Mouse (Mus musculus) limb, embryonic 12.5 days (tissue): Measurements from ENCODE around the gene Gprin1. TPM values are rescaled to one million over a fixed set of nuclear protein-coding genes. Genes with fewer than 3 reads are reported as not detected.
"Not testable (repeated sequence)": the region's sequence is repeated elsewhere in the genome, so short reads cannot be mapped to it uniquely, and the experiment has no call there.

Experiments
- ATAC-seq: fragments of 200-750 bp; cut with Nextera tagmentation; 2 replicates; pipeline ENCODE4 v1.8.0; 2017; ENCODE audit warnings: low read depth, moderate TSS enrichment; ENCODE audit not compliant: insufficient number of reproducible peaks, insufficient read depth, low FRiP score, low TSS enrichment
- H3K27ac ChIP-seq: fragments of 300-500 bp; sonication (generic); 2 replicates; pipeline ENCODE4 v1.5.1; 2016; ENCODE audit warnings: mild to moderate bottlenecking, moderate library complexity
- H3K27me3 ChIP-seq: fragments of 300-500 bp; sonication (generic); 2 replicates; pipeline ENCODE4 v1.6.1; 2016; ENCODE audit warnings: mild to moderate bottlenecking, moderate library complexity
- H3K36me3 ChIP-seq: fragments of 300-500 bp; sonication (generic); 2 replicates; pipeline ENCODE4 v1.6.1; 2016; ENCODE audit warnings: mild to moderate bottlenecking, moderate library complexity
- H3K4me1 ChIP-seq: fragments of 300-500 bp; sonication (generic); replicated peaks from 2 replicates; pipeline ENCODE4 v1.6.1; 2016
- H3K4me2 ChIP-seq: fragments of 300-500 bp; sonication (generic); 2 replicates; pipeline ENCODE4 v1.6.1; 2016; ENCODE audit warnings: mild to moderate bottlenecking, moderate library complexity
- H3K4me3 ChIP-seq: fragments of 300-500 bp; sonication (generic); replicated peaks from 2 replicates; pipeline ENCODE4 v1.5.1; 2016; ENCODE audit warnings: mild to moderate bottlenecking
- H3K9ac ChIP-seq: fragments of 300-500 bp; sonication (generic); replicated peaks from 2 replicates; pipeline ENCODE4 v1.6.1; 2016; ENCODE audit warnings: mild to moderate bottlenecking, moderate library complexity
- H3K9me3 ChIP-seq: fragments of 300-500 bp; sonication (generic); 2 replicates; pipeline ENCODE4 v1.6.1; 2016; ENCODE audit warnings: mild to moderate bottlenecking, moderate library complexity
- WGBS: fragments of 180-500 bp; shearing (Covaris S2); methylation state at CpG from one replicate; pipeline ENCODE4 v1.1.7; 2016; 5-methylcytosine and 5-hydroxymethylcytosine counted together
- polyA plus RNA-seq: library from polyadenylated mRNA; unstranded; fragments of >200 nt; fragmentation: Nextera tagmentation; extraction: Ambion mirVana; gene quantifications from 2 replicates; pipeline ENCODE4 v1.2.1, GENCODE M21; 2016

Gene Gprin1
- polyA plus RNA-seq, 1 experiment from 2014 or later: 0.45 TPM

- Histone ChIP-seq H3K4me1 (peaks cover 15% of the 10 kb centered on the region), H3K27me3 (peaks cover 58% of the 10 kb centered on the region)
- H3K36me3 ChIP-seq, H3K9me3 ChIP-seq, H3K4me3 ChIP-seq, H3K9ac ChIP-seq, ATAC-seq, H3K27ac ChIP-seq, H3K4me2 ChIP-seq: not testable (repeated sequence)
- WGBS: 61% methylated on average over 2 of the region's 2 CpGs
Observed at GRCm38 (mm10) chr13:54787591-54787990, 37.9 kb upstream of the Gprin1 start.

GRCm38 (mm10) chr13:54783698-54784097 is 34.0 kb upstream of the Gprin1 start, which contains the start of gene Eif4e1b:
Eif4e1b (plus strand) TSS chr13:54783998.
- Histone ChIP-seq H3K9me3 (no peaks in the 10 kb centered on the region), H3K4me3 (no peak within 1 kb of the TSS), H3K27me3 (peaks cover 24% of the 10 kb centered on the region), H3K36me3 (no peaks in the 10 kb centered on the region), H3K4me1 (no peaks in the 10 kb centered on the region), H3K9ac (no peak within 1 kb of the TSS), H3K4me2 (no peak within 1 kb of the TSS), H3K27ac (no peak within 1 kb of the TSS)
- ATAC-seq: no peak
- WGBS: 80% methylated on average over 4 of the region's 4 CpGs

- Histone ChIP-seq H3K9ac (no peak overlapping the region), H3K4me2 (no peak overlapping the region), H3K4me1 (no peaks in the 10 kb centered on the region), H3K27ac (no peak overlapping the region), H3K9me3 (no peaks in the 10 kb centered on the region), H3K27me3 (peaks cover 20% of the 10 kb centered on the region), H3K36me3 (no peaks in the 10 kb centered on the region), H3K4me3 (no peak overlapping the region)
- no peak for ATAC-seq
- 46% methylated on average over 2 of the region's 2 CpGs for WGBS
Observed at GRCm38 (mm10) chr13:54783235-54783634, 33.6 kb upstream of the Gprin1 start.

GRCm38 (mm10) chr13:54781086-54781485 is 31.4 kb upstream of the Gprin1 start:
- H3K27ac ChIP-seq: no peak overlapping the region
- no peak overlapping the region for H3K9ac ChIP-seq
- H3K4me3 ChIP-seq: no peak overlapping the region
- WGBS: 75% methylated on average over 3 of the region's 3 CpGs
- H3K9me3 ChIP-seq: no peaks in the 10 kb centered on the region
- no peaks in the 10 kb centered on the region for H3K4me1 ChIP-seq
- H3K27me3 ChIP-seq: peaks cover 10% of the 10 kb centered on the region
- no peaks in the 10 kb centered on the region for H3K36me3 ChIP-seq
- no peak overlapping the region for H3K4me2 ChIP-seq
- ATAC-seq: no peak

GRCm38 (mm10) chr13:54780592-54780991 is 30.9 kb upstream of the Gprin1 start:
- no peak for ATAC-seq
- 79% methylated on average over 3 of the region's 3 CpGs for WGBS
- Histone ChIP-seq H3K4me3 (no peak overlapping the region), H3K9ac (no peak overlapping the region), H3K27me3 (peaks cover 10% of the 10 kb centered on the region), H3K4me1 (no peaks in the 10 kb centered on the region), H3K27ac (no peak overlapping the region), H3K9me3 (no peaks in the 10 kb centered on the region), H3K36me3 (no peaks in the 10 kb centered on the region), H3K4me2 (no peak overlapping the region)

GRCm38 (mm10) chr13:54767012-54767411 is 17.3 kb upstream of the Gprin1 start:
- no peaks in the 10 kb centered on the region for H3K36me3 ChIP-seq
- peaks cover 66% of the 10 kb centered on the region for H3K27me3 ChIP-seq
- no peaks in the 10 kb centered on the region for H3K9me3 ChIP-seq
- H3K9ac ChIP-seq: no peak overlapping the region
- no peak overlapping the region for H3K4me3 ChIP-seq
- 78% methylated on average over 4 of the region's 4 CpGs for WGBS
- H3K4me1 ChIP-seq: peaks cover 13% of the 10 kb centered on the region
- no peak for ATAC-seq
- no peak overlapping the region for H3K27ac ChIP-seq
- no peak overlapping the region for H3K4me2 ChIP-seq

- Histone ChIP-seq H3K4me2 (peak within 1 kb of the TSS; percentile 61), H3K36me3 (no peaks in the 10 kb centered on the region), H3K27me3 (peaks cover 73% of the 10 kb centered on the region), H3K9ac (no peak within 1 kb of the TSS), H3K9me3 (no peaks in the 10 kb centered on the region), H3K4me3 (peak within 1 kb of the TSS; percentile 39), H3K4me1 (peaks cover 13% of the 10 kb centered on the region), H3K27ac (no peak within 1 kb of the TSS)
- no peak; the same call in 1 of the 2 replicates for ATAC-seq
- WGBS: 2% methylated on average over 35 of the region's 35 CpGs
Observed at GRCm38 (mm10) chr13:54766192-54766768, 16.6 kb upstream of the Gprin1 start, which contains the start of gene Sncb. Sncb (minus strand) TSS chr13:54766595.

- peaks cover 16% of the 10 kb centered on the region for H3K4me1 ChIP-seq
- no peak for ATAC-seq
- H3K27ac ChIP-seq: no peak overlapping the region
- H3K9me3 ChIP-seq: no peaks in the 10 kb centered on the region
- H3K4me3 ChIP-seq: peak overlapping the region; percentile 39
- H3K36me3 ChIP-seq: no peaks in the 10 kb centered on the region
- WGBS: 5% methylated on average over 44 of the region's 44 CpGs
- peaks cover 80% of the 10 kb centered on the region for H3K27me3 ChIP-seq
- H3K9ac ChIP-seq: no peak overlapping the region
- peak overlapping the region; percentile 61 for H3K4me2 ChIP-seq
Observed at GRCm38 (mm10) chr13:54765281-54766191, 15.9 kb upstream of the Gprin1 start.

- H3K4me3 ChIP-seq: no peak overlapping the region
- WGBS: 81% methylated on average over 7 of the region's 7 CpGs
- H3K36me3 ChIP-seq: no peaks in the 10 kb centered on the region
- ATAC-seq: no peak
- no peak overlapping the region for H3K4me2 ChIP-seq
- H3K27me3 ChIP-seq: peaks cover 92% of the 10 kb centered on the region
- no peak overlapping the region for H3K9ac ChIP-seq
- no peak overlapping the region for H3K27ac ChIP-seq
- no peaks in the 10 kb centered on the region for H3K9me3 ChIP-seq
- H3K4me1 ChIP-seq: peaks cover 39% of the 10 kb centered on the region
Observed at GRCm38 (mm10) chr13:54760906-54761305, 11.2 kb upstream of the Gprin1 start.

- Histone ChIP-seq H3K9ac (no peak overlapping the region), H3K4me3 (no peak overlapping the region), H3K9me3 (no peaks in the 10 kb centered on the region), H3K36me3 (no peaks in the 10 kb centered on the region), H3K27ac (no peak overlapping the region), H3K4me1 (peaks cover 33% of the 10 kb centered on the region), H3K27me3 (peaks cover 92% of the 10 kb centered on the region), H3K4me2 (no peak overlapping the region)
- ATAC-seq: no peak
- WGBS: 46% methylated on average over 8 of the region's 8 CpGs
Observed at GRCm38 (mm10) chr13:54760164-54760795, 10.6 kb upstream of the Gprin1 start.

GRCm38 (mm10) chr13:54759496-54759895 is 9.8 kb upstream of the Gprin1 start:
- 6% methylated on average over 7 of the region's 7 CpGs for WGBS
- H3K9me3 ChIP-seq: no peaks in the 10 kb centered on the region
- H3K36me3 ChIP-seq: no peaks in the 10 kb centered on the region
- H3K27me3 ChIP-seq: peaks cover 90% of the 10 kb centered on the region
- no peak overlapping the region for H3K27ac ChIP-seq
- H3K9ac ChIP-seq: no peak overlapping the region
- H3K4me1 ChIP-seq: peaks cover 32% of the 10 kb centered on the region
- no peak overlapping the region for H3K4me2 ChIP-seq
- no peak overlapping the region for H3K4me3 ChIP-seq
- ATAC-seq: no peak
